Mouse (Mus musculus) heart, embryonic 12.5 days (tissue): ENCODE data around the gene Tmem62. TPM values are rescaled to one million over a fixed set of nuclear protein-coding genes. Genes with fewer than 3 reads are reported as not detected.
A peak's percentile ranks its signal among the peaks of the same experiment; 100 is the strongest.
"Not testable (repeated sequence)": the region's sequence is repeated elsewhere in the genome, so short reads cannot be mapped to it uniquely, and the experiment has no call there.

ENCODE experiments used
- ATAC-seq: fragments of 200-750 bp; cut with Nextera tagmentation; 2 replicates; pipeline ENCODE4 v1.8.0; 2017; ENCODE audit warnings: moderate TSS enrichment, moderate library complexity; ENCODE audit not compliant: insufficient number of reproducible peaks, low FRiP score
- H3K27ac ChIP-seq: fragments of 300-500 bp; sonication (generic); 2 replicates; pipeline ENCODE4 v1.5.1; 2016; ENCODE audit warnings: mild to moderate bottlenecking, moderate library complexity; ENCODE audit not compliant: poor library complexity, severe bottlenecking
- H3K27me3 ChIP-seq: fragments of 300-500 bp; sonication (generic); replicated peaks from 2 replicates; pipeline ENCODE4 v1.6.1; 2016; ENCODE audit warnings: mild to moderate bottlenecking, moderate library complexity
- H3K36me3 ChIP-seq: fragments of 300-500 bp; sonication (generic); 2 replicates; pipeline ENCODE4 v1.6.1; 2016; ENCODE audit warnings: mild to moderate bottlenecking, moderate library complexity
- H3K4me1 ChIP-seq: fragments of 300-500 bp; sonication (generic); replicated peaks from 2 replicates; pipeline ENCODE4 v1.6.1; 2016; ENCODE audit warnings: mild to moderate bottlenecking
- H3K4me2 ChIP-seq: fragments of 300-500 bp; sonication (generic); 2 replicates; pipeline ENCODE4 v1.6.1; 2016; ENCODE audit warnings: mild to moderate bottlenecking, moderate library complexity
- H3K4me3 ChIP-seq: fragments of 300-500 bp; sonication (generic); 2 replicates; pipeline ENCODE4 v1.5.1; 2016; ENCODE audit warnings: mild to moderate bottlenecking
- H3K9ac ChIP-seq: fragments of 300-500 bp; sonication (generic); 2 replicates; pipeline ENCODE4 v1.6.1; 2016; ENCODE audit warnings: mild to moderate bottlenecking, moderate library complexity
- H3K9me3 ChIP-seq: fragments of 300-500 bp; sonication (generic); replicated peaks from 2 replicates; pipeline ENCODE4 v1.6.1; 2016; ENCODE audit warnings: mild to moderate bottlenecking, moderate library complexity
- WGBS: fragments of 180-500 bp; shearing (Covaris S2); methylation state at CpG from one replicate; pipeline ENCODE4 v1.1.7; 2016; 5-methylcytosine and 5-hydroxymethylcytosine counted together
- polyA plus RNA-seq: library from polyadenylated mRNA; unstranded; fragments of >200 nt; fragmentation: Nextera tagmentation; extraction: Ambion mirVana; gene quantifications from 2 replicates; pipeline ENCODE4 v1.2.1, GENCODE M21; 2016

The Tmem62 gene
- polyA plus RNA-seq, 1 experiment from 2014 or later = 2.8 TPM

DNA sequence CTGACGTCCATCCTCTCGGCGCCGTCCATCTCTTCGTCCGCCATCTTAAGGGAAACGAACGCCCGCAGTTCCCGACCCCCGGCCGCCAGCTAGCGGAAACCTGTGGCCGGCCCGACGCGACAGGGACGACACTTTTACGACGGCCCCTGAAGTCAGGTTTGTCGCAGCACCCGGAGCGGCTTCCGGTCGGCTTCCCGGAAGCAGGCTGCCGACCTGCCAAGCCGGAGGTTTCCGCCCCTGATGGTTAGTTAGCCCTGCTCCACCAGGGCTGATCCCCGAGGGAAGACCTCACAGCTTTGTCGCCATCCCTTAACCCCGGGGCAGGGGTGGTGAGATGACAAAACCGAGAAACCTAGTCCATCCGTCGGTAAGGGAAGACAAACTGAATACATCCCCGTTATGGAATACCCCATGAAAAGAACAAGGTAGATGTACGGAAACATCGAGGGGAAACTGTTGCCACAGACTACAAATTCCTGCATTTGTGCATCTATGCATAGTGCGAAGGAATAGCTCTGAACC, 6.2 kb upstream of the Tmem62 start, which contains the start of gene Ubr1:
Gene Ubr1 (minus strand): TSS at position 157 of the 522 bp plus-strand sequence.
- Histone ChIP-seq H3K27ac (peak within 1 kb of the TSS; percentile 80), H3K4me2 (peak within 1 kb of the TSS; percentile 71), H3K27me3 (no peaks in the 10 kb centered on the region), H3K9me3 (no peaks in the 10 kb centered on the region), H3K4me3 (peak within 1 kb of the TSS; percentile 93), H3K9ac (peak within 1 kb of the TSS; percentile 89), H3K36me3 (no peaks in the 10 kb centered on the region; the same call in 1 of the 2 replicates), H3K4me1 (peaks cover 19% of the 10 kb centered on the region)
- WGBS = under 1% methylated on average over 39 of the region's 39 CpGs
- peak; percentile 89 for ATAC-seq

DNA sequence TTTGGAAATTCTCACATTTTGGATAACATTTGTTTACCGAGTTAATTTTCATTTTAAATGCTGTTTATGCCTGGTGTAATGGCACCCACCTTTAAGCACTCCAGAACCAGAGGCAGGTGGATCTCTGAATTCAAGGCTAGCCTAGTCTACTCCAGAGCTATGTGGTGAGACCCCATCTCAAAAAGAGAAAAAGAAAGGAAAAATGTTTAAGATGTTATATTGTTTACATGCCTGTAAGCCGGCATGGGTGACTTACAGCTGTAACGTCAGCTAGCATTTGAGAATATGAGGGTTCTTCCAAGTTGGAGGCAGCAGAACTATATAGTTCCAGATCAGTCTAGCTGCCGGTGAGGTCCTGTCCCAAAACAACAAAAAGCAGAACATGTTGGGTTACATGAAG, 5.1 kb upstream of the Tmem62 start:
- Histone ChIP-seq H3K4me2 (no peak overlapping the region), H3K27ac (no peak overlapping the region), H3K27me3 (no peaks in the 10 kb centered on the region), H3K4me1 (peaks cover 14% of the 10 kb centered on the region), H3K9me3 (no peaks in the 10 kb centered on the region), H3K36me3 (no peaks in the 10 kb centered on the region; the same call in 1 of the 2 replicates), H3K9ac (no peak overlapping the region), H3K4me3 (no peak overlapping the region)
- ATAC-seq = no peak
- 87% methylated on average over 4 of the region's 4 CpGs for WGBS

DNA sequence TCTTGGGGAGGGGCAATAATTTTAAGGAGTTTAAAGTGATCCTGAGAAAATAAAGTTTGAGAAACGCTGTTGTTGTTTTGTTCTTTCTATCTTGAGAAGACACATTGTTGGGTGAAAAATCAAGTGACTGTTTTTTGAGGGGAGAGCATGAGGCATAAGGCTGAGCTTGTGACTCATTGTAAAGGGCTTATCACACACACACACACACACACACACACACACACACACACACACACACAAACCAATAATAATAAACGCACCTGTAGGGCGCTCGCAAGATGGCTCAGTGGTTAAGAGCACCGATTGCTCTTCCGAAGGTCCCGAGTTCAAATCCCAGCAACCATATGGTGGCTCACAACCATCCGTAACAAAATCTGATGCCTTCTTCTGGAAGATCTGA, 4.6 kb upstream of the Tmem62 start:
- H3K4me2 ChIP-seq, H3K27ac ChIP-seq, ATAC-seq, H3K9me3 ChIP-seq, H3K4me3 ChIP-seq, H3K27me3 ChIP-seq, H3K36me3 ChIP-seq, H3K9ac ChIP-seq: not testable (repeated sequence)
- peaks cover 14% of the 10 kb centered on the region for H3K4me1 ChIP-seq
- WGBS = 90% methylated on average over 8 of the region's 8 CpGs

DNA sequence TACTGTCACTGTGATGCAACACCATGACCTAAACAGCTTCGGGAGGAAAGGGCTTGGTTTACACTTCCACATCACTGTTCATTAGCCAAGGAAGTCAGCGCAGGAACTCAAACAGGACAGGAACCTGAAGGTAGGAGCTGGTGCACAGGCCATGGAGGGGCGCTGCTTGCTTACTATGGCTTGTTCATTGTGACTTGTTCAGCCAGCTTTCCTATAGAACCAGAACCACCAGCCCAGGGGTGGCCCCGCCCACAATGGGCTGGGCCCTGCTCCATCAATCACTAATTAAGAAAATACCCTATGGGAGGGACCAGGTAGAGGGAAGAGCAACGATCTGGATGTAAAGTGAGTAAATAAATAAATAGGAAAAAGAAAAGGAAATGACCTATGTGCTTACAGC, 3.9 kb upstream of the Tmem62 start:
- peak overlapping the region; percentile 35 for H3K4me2 ChIP-seq
- no peaks in the 10 kb centered on the region for H3K27me3 ChIP-seq
- WGBS = 17% methylated on average over 5 of the region's 5 CpGs

DNA sequence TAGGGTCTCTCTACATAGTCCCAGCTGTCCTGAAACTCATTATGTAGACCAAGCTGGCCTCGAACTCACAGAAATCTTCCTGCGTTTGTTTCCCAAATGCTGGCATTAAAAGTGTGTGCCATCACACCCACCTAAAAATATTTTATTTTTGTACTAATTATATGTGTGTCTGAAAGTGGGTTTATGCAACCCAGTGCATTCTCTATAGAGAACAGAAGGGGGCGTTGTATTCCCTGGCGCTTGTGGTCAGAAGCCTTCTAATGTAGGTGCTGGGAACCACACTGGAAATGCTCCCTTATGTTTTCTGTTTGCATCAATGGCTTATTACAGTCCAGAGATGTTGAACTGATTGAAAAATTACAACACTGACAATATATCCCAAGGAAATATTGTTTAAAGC, 509 bp upstream of the Tmem62 start:
- no peak for ATAC-seq
- Histone ChIP-seq H3K9me3 (no peaks in the 10 kb centered on the region), H3K27ac (no peak overlapping the region), H3K9ac (no peak overlapping the region), H3K4me1 (peaks cover 1% of the 10 kb centered on the region), H3K4me3 (no peak overlapping the region), H3K4me2 (no peak overlapping the region), H3K27me3 (no peaks in the 10 kb centered on the region), H3K36me3 (no peaks in the 10 kb centered on the region)
- 46% methylated on average over 4 of the region's 4 CpGs for WGBS

More for the DNA sequence above, 3.9 kb upstream of the Tmem62 start:
- Histone ChIP-seq H3K9me3 (no peaks in the 10 kb centered on the region), H3K36me3 (no peaks in the 10 kb centered on the region), H3K27ac (no peak overlapping the region), H3K4me3 (no peak overlapping the region), H3K9ac (no peak overlapping the region), H3K4me1 (peaks cover 14% of the 10 kb centered on the region)
- ATAC-seq = no peak

DNA sequence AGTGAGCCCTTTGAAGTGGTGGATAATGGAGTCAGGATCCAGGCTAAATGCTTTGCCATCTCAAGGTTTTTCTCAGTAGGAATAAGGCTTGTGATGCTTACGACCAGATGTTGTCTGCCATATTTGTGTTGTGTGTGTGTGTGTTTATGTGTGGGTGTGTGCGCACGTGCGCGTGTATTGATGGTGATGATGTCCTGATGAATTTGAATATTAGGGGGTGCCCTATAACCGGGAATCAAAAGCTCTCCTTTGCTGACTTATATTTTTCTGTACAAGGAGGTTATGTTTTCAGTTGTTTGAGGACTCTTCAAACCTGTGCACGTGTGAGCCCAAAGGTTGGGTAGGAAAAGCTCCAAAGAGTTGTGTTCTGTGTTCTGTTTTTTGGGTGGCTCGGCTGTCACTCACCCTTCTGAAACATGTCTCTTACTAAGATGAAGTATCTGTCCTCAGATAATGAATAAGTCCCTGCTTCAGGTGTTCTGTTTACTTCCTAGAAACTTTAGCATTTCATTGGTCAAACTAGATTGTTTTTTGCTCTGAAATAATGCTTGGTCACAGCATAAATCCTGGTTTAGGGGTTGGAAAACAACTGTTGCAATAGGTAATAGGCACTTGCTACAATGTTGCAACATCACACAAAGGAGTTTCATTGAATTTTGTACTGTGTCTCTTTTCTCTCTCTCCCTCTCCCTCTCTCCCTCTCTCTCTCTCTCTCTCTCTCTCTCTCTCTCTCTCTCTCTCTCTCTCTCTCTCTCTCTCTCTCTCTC, 1.3 kb downstream of the Tmem62 start:
- WGBS = 82% methylated on average over 8 of the region's 8 CpGs
- H3K4me2 ChIP-seq = peak overlapping the region; percentile 89
- no peaks in the 10 kb centered on the region for H3K36me3 ChIP-seq
- H3K27ac ChIP-seq = no peak overlapping the region
- H3K4me3 ChIP-seq = peak overlapping the region; percentile 77
- no peak for ATAC-seq
- H3K4me1 ChIP-seq = no peaks in the 10 kb centered on the region; the same call in 1 of the 2 replicates
- peak overlapping the region; percentile 77 for H3K9ac ChIP-seq
- H3K27me3 ChIP-seq = no peaks in the 10 kb centered on the region
- no peaks in the 10 kb centered on the region for H3K9me3 ChIP-seq

DNA sequence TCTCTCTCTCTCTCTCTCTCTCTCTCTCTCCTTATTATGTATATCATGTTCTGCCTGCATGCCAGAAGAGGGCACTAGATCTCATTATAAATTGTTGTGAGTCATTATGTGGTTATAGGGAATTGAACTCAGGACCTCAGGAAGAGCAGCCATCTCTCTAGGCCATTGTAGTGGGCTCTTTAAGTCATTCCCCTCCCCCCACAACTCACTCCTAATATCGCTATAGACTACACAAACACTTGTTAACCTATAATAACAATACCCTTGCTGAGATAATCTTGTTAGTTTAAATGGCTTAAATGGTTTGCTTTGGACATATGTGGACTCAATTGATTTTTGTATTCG, 1.8 kb downstream of the Tmem62 start:
- H3K36me3 ChIP-seq = no peaks in the 10 kb centered on the region
- no peak for ATAC-seq
- H3K27ac ChIP-seq = no peak overlapping the region
- H3K9me3 ChIP-seq = no peaks in the 10 kb centered on the region
- no peaks in the 10 kb centered on the region for H3K27me3 ChIP-seq
- 63% methylated on average over 2 of the region's 2 CpGs for WGBS
- no peaks in the 10 kb centered on the region; the same call in 1 of the 2 replicates for H3K4me1 ChIP-seq
- H3K4me2 ChIP-seq = no peak overlapping the region
- H3K4me3 ChIP-seq = no peak overlapping the region
- H3K9ac ChIP-seq = no peak overlapping the region

DNA sequence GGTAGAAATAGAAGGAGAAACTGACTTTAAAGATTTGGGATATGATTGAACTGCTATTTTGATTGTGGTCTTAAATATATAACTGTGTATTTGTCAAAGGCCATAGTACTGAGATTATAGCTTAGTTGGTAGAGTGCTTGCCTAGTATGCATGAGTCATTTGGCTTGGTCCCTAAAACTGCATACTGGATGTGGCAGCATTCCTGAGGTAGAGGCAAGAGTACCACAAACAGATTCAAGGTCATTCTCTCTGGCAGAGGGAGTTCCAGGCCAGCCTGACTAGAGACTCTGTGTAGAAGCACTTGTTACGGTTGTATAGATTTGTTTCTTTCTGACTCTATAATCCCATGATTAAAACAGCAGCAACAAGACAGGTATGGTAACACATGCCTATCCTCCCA, 3.0 kb downstream of the Tmem62 start:
- H3K27ac ChIP-seq = no peak overlapping the region
- no peak overlapping the region for H3K9ac ChIP-seq
- WGBS = 76% methylated on average over 1 of the region's 1 CpGs
- no peak overlapping the region for H3K4me2 ChIP-seq
- H3K4me3 ChIP-seq = no peak overlapping the region
- no peak for ATAC-seq
- H3K9me3 ChIP-seq = no peaks in the 10 kb centered on the region
- H3K27me3 ChIP-seq = no peaks in the 10 kb centered on the region
- H3K36me3 ChIP-seq = no peaks in the 10 kb centered on the region
- H3K4me1 ChIP-seq = no peaks in the 10 kb centered on the region; the same call in 1 of the 2 replicates

DNA sequence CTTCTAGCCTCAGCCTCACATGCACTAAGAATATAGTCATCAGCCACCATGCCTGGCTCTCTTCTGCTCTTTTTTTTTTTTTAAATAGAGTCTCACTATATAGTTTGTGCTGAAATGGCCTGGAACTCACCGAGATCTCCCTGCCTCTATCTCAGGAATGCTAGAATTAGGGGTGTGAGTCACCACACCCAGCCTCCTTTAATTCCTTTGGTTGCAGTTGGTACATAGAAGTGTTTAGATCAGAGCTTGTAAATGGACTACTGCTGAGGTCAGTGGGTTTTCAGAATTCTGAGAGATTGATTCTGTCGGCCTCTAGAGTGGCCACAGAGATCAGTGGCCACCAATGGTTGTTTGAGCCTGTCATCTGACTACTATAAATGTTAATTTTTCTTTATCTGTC, 4.0 kb downstream of the Tmem62 start:
- 46% methylated on average over 2 of the region's 2 CpGs for WGBS
- Histone ChIP-seq H3K27ac (no peak overlapping the region), H3K4me3 (no peak overlapping the region)

DNA sequence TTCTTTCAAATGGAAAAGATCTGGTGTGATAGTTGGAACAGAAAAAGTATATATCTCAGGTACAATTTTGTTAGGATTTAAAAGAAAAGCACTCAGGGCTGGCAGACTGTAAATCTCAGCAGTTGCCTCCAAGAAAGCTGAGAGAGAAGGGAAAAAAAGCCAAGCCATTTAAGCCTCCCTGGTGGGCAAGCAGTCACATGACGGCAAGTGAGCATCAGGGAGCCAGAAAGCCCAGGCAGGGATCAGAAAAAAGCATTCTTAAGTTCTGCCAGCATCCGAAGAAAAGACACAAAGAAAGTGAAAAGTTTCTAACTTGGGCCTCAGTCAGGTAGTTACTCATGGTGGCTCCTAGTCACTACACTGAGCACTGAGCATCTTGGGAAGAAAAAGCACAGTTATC, 6.8 kb downstream of the Tmem62 start:
- WGBS = 35% methylated on average over 2 of the region's 2 CpGs
- no peaks in the 10 kb centered on the region for H3K4me1 ChIP-seq
- H3K9me3 ChIP-seq = no peaks in the 10 kb centered on the region
- no peaks in the 10 kb centered on the region for H3K27me3 ChIP-seq
- ATAC-seq = no peak
- no peak overlapping the region for H3K27ac ChIP-seq
- H3K4me3 ChIP-seq = no peak overlapping the region
- no peaks in the 10 kb centered on the region for H3K36me3 ChIP-seq
- no peak overlapping the region for H3K4me2 ChIP-seq
- no peak overlapping the region for H3K9ac ChIP-seq

More for the DNA sequence above, 4.0 kb downstream of the Tmem62 start:
- H3K9me3 ChIP-seq = no peaks in the 10 kb centered on the region
- H3K4me1 ChIP-seq = no peaks in the 10 kb centered on the region; the same call in 1 of the 2 replicates
- H3K9ac ChIP-seq = no peak overlapping the region
- no peaks in the 10 kb centered on the region for H3K27me3 ChIP-seq
- ATAC-seq = no peak
- H3K36me3 ChIP-seq = no peaks in the 10 kb centered on the region
- H3K4me2 ChIP-seq = no peak overlapping the region

DNA sequence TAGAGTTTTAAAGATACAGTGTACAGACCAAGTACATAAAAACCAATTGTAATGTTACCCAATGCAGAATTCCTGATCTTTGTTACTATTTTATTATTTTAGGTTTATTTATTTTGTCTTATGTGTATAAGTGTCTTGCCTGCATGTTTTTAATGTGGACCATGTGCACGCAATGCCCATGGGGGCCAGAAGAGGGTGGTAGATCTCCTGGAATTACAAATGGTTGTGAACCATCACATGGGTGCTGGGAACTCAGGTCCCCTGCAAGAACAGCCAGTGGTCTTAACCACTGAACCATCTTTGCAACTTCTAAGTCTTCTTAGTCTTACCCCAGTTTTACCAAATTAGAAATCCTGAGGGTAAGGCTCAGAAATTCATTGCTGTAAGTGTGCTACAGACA, 8.4 kb downstream of the Tmem62 start:
- Histone ChIP-seq H3K27ac (no peak overlapping the region), H3K9ac (no peak overlapping the region), H3K4me1 (no peaks in the 10 kb centered on the region), H3K9me3 (no peaks in the 10 kb centered on the region), H3K4me3 (no peak overlapping the region), H3K36me3 (no peaks in the 10 kb centered on the region), H3K27me3 (no peaks in the 10 kb centered on the region), H3K4me2 (no peak overlapping the region)
- WGBS = 92% methylated on average over 1 of the region's 1 CpGs
- ATAC-seq = no peak
